Mouse (Mus musculus): ENCODE results near the gene Tmem38b.

Gene Tmem38b

DNA sequence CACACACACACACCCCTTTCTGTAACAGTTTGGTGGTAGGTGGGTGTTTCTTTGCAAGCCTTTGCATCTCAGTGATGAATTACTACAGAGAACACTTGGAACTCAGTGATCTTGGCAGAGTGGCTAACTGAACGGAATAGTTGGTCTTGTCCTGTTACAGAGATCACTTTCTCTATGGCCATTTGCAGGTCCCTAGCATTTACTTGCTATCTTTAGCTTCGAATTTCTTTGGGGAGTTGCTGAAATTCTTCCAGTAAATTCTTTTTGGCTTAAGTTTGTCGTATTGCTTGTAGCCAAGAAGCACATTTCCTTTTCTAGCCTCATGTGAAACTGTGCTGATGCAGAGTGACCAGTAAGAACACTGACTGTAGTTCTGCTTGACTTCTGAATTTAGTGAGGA lies 3.1 kb downstream of the Tmem38b start:
- no peak for DNase-seq (ENCODE audit: low read depth, low spot score)

DNA sequence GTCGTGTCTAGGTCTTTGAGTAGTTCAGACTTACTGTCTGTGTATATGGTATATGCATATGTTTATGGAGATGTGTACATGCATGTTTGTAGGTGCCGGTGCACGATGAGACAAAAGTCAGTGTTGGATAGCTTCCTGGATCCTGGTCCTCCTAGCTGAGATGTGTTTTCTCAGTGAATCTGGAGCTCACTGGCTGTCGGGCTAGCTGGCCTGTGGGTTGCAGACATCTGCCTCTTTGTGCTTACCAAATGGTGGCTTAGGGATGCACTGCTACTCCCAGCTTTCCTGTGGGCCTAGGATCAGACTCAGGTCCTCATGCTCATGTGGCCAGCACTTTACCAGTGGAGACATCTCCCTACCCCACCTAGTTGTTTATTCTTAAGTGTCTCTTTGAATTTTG lies 4.2 kb downstream of the Tmem38b start:
- no peak for DNase-seq (ENCODE audit: low read depth, low spot score)

DNA sequence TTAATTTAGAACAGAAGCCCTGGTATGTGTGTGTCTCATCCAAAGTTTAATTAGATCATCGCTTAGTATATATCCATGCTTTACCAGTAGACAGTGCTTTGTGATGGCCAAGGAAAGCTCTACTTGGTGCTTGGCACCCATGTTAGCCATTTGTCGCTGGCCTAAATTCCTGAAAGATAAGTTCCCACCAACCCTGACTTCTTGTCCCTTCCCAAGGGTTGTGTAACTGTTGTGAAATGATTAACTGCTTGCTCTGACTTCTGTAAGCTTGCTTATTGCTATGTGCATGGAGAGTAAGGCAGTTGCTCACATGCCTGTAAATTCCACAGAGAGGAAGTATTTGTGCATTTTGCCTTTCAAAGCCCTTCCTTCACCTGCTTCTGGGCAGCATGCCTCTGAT lies 4.7 kb downstream of the Tmem38b start:
- DNase-seq (ENCODE audit: low read depth, low spot score): no peak

DNA sequence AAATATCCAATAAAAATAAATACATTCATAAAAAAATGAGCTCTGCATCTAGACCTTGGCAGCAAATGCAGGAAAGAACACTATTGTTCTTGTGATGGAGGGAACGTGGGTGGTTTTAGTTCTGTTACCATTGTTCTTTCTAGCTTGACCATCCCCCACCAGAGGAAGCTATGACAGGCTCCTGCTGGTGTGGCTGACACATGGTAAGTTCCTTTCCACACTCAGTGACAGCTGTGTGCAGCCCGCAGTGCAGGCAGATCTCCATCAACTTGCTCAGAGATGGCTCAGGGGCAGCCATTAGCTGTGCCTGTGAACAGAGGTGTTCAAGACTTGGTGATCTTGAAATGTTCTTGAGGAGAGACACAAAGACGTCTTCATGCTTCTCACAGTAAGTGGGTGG lies 6.5 kb downstream of the Tmem38b start:
- peak; percentile 45 for DNase-seq (ENCODE audit: low read depth, low spot score)

DNA sequence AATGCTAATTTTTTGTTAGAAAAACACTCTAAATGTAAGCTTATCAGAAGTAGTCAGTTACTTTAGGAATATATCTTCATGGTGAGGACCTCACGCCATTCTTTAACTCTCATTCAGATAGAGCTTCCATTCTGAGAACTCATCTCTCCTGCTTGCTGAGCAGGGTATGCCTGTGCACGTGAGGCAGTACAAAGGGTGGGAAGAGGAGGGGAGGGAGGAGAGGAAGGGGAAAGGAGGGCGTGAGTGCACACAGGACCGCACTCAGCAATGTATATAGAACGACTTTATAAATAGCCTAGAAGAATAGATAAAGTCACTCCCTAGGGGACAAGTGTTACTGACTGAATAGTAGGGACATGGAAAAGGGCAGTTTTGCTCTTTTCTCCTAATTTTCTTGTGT lies 11.1 kb downstream of the Tmem38b start:
- DNase-seq (ENCODE audit: low read depth, low spot score): no peak

DNA sequence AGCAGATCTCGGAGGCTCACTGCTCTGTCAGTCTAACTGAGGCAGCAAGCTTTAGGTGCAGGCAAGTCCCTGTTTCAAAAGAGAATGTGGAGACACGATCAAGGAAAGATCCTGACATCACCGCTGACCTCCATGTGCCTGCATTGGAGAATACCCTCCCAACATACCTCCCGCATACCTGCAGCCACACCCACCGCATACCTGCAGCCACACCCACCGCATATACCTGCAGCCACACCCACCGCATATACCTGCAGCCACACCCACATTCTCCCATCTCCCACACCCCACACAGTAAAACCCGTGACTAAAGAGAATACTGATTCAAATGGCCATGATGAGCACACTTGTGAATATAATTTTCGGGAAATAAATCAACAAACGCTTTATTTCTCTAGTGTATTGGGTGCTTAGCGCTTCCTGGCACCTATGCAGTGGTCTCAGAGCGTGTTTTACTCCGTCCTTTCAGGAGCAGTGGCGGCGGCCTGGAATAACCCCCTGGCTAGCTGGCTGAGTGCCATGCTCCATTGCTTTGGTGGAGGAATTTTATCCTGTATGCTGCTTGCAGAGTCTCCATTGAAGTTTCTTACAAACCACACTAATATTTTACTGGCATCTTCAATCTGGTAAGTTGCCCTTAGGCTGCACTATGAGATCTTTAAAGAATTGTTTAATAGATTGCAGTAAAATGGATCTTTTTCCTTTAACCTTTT lies 14.5 kb downstream of the Tmem38b start:
- no peak for DNase-seq (ENCODE audit: low read depth, low spot score)

DNA sequence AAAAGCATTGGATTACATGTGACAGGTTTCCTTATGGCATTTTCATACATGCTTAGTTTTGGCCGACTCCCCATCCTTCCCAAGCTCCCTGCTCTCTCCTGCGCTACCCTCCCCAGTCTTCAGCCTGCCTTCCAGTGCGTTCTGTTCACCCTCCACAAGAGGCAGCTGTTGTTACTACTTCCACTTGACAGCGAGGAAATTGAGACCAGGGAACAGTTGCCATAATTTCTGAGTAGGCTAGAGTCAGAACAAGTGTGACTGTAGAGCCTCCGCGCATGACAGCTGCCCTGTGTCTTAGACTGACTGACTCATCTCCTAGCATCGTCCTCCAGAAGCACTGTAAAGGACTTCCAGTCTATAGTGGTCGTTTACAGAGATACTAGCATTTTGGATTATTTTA lies 17.7 kb downstream of the Tmem38b start:
- no peak for DNase-seq (ENCODE audit: low read depth, low spot score)

DNA sequence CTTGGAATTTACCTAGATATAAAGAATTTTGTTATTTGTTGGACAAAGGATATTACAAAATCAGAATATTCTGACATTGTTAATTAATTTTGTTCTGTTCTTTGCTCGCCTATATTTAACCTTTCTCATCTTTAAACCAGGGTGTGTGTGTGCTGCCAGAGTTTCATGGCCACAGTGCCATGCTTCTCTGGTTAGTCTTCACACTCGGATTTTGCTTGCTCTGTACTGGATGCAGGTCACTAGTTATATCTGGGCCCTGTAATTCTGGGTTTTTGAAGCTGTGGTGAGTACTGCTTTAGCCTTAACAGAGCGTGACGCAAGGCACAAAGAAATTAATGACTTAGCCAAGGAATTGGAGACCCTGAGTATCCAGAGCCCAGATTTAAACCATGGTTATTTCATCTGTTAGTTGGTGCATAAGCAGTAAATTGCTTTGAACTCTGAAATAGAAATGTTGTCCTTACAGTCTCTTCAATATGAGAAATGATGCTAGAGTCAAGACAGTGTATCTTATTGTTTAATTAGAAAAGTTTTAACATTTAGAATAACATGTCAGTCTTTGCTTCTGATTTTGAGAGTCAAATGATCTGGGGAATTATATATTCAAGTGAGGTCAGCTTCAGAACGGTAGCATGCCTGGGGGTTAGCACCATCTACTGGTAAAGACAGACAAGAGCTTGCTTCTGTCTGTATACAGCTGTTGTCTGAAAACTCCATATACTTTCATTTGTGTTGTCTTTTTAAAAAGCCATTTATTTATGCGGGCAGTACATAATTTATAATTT lies 19.2 kb downstream of the Tmem38b start:
- DNase-seq (ENCODE audit: low read depth, low spot score): peak; percentile 49

DNA sequence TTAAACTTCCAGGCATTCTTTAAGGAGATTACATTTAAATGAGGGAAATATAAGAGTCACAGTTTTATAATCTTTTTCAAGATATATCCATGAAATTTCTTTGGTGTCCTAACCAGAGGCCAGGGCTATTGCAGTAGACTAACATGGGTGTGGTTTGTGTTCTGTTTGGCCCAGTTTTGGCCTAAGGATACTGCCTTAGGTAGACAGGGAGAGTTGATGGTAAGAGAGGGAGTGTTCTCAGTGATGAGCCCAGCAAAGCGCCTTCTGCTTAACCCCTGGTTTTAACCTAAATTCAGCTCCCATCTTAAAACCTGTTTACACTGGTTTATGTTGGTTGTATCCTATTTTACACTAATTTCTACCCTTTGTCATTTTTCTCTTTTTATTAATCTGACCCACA lies 19.8 kb downstream of the Tmem38b start:
- no peak for DNase-seq (ENCODE audit: low read depth, low spot score)

DNA sequence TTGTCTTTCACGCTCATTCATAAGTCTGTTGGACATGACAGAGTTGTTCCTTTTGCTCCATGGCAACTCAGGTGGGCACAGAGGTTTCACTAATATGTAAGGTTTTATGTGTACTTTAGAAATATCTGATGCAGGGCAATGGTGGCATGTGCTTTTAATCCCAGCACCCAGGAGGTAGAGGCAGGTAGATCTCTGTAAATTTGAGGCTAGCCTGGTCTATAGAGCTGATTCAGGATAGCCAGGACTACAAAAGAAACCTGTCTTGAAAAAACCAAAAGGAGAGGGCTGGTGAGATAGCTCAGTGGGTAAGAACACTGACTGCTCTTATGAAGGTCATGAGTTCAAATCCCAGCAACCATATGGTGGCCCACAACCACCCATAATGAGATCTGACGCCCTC lies 20.5 kb downstream of the Tmem38b start:
- no peak for DNase-seq (ENCODE audit: low read depth, low spot score)

DNA sequence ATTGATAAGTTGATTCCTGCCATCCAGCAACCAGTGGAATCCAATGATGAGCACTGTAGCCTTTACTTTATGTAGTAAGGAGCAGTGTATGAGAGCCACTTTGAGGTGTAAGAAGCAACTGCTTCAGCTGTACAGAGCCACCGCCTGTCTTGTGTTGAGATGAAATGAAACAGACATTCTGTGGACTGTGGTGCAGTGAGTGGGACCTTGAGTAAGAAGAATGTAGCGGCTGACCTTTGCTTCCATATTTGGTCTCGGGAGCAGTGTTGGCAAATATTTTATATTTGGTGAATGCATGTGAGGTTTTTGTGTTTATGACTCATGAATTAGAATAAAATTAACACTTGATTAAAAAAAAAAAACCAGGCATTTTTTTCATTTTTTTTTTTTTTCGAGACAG lies 21.7 kb downstream of the Tmem38b start:
- DNase-seq (ENCODE audit: low read depth, low spot score): no peak

DNA sequence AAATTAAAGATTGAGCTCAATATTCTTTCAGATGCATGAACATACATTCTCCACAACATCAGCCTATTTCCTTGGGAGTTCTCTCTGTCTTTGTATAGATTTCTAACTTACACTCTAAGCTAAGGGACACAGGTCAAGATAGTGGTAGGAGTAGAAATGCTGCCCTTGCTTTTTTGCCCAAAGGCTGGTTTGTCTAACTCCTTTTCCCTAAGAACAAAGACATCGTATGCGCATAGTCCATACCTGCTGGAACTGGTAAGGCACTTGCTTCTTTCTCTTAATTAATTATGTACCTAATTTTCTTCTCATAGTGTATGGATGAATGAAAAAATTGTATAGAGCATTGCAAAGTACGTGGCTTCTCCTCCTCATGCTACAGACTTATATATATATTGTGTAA lies 22.5 kb downstream of the Tmem38b start:
- no peak for DNase-seq (ENCODE audit: low read depth, low spot score)

DNA sequence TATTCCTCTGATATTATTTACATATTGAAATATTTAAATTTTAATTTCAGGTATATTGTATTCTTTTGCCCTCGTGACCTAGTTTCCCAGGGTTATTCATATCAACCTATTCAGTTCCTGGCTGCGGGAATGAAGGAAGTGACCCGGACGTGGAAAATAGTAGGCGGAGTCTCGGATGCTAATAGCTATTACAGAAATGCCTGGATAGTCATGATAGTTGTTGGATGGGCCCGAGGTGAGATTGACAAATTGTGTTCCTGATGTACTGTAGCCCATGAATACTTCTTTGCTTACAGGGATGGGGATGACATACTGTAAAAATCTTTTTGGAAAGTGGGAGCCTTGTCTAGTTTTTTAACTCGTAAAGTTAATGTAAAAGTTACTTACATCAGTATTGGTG lies 23.0 kb downstream of the Tmem38b start:
- no peak for DNase-seq (ENCODE audit: low read depth, low spot score)

DNA sequence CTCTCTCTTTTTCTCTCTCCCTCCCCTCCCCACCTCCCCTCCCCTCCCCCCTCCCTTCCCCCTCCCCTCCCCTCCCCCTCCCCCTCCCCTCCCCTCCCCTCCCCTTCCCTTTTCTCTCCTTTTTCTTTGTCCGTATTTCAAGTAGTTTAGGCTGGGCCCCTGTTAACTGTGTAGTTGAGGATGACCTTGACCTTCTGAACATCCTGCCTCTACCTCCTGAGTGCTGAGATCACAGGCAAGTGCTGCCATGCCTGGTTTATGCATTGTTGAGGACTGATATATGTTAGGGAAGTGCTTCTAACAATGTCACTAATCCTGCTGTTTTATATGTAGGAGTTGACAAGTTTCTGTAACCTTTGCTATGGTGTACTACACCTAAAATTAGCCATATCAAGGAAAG lies 24.0 kb downstream of the Tmem38b start:
- no peak for DNase-seq (ENCODE audit: low read depth, low spot score)

DNA sequence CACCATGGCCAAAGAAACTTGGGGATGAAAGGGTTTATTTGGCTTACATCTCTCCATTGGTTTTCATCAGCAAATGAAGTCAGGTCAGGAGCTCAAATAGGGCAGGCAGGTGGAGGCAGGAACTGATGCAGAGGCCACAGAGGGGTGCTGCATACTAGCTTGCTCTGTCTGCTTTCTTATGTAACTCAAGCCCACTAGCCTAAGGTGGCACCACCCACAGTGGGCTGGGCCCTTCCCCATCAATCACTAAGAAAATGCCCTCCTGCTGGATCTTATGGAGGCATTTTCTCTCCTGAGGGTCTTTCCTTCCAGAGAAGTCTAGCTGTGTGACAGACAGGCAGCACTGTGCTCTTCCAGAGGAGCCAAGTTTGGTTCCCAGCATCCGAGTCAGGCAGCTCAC lies 27.5 kb downstream of the Tmem38b start:
- DNase-seq (ENCODE audit: low read depth, low spot score): no peak

DNA sequence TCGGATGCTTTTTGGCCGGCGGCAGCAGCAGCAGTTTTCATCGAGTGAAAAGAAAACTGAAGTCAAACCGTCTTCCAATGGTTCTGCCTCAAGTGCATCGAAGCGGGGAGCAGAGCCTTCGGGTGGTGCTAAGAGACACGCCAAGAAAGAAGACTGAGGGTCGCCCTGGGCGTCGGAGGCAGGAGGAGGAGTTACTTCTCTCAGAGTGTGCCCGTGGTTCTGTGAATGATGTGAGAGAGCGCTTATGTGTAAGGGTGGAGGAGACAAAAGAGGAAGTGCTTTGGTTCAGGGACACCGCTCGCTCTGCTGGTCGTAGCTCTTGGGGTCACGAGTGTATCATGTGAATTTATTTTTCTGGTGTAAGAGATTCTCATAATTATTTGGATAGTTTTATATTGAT lies 34.1 kb downstream of the Tmem38b start:
- DNase-seq (ENCODE audit: low read depth, low spot score): no peak

DNA sequence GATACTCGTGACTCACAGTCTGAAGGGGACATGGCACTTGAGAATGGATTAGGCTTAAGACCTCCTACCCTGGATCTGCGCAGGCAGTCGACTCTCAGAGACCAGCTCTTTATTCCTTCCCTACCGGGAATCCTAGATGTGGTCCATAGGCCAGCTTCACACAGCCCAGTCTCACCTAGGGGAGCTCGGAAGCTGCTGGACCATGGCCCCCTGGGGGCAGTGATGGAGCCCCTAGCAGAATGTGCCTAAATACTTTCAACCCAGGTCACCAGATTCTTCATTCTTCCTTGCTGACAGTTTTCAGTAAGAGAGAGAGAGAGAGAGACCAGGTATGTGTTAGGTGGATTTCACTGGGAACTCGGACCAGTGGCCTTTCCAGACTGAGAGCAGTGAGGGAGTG lies 36.3 kb downstream of the Tmem38b start:
- DNase-seq (ENCODE audit: low read depth, low spot score): no peak

DNA sequence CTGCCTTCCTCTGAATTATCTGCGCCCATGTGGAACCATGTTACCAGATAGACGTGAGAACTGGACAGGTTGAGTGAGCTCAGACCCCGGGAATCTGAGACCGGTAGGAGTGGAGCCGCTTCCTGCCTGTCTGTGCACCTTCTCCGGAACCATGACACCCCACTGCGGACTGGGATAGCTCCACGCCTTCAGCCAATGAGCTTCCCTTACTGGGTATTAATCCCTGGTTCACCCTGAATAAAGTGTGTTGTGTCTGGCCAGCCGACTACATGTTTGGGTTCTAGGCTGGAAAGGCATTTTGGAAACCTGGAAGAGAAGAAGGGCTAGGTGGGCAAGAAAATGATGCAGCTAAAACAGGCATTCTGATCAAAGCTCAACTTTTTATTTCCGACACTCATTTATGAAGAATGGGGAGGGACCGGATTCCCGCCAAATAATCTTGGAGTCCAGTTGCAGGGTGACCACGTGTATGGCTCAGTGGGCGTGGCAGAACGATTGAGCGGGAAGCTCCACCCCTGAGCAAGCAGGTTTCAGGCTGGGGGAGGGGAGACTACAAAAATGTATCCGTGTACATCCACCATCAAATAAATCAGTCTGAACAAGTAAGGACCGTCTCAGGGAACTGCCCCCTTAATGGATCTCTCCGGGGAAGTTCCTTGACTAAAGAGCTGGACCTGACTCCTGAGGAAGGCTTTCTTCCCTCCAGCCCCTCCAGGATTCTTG lies 38.4 kb downstream of the Tmem38b start:
- DNase-seq (ENCODE audit: low read depth, low spot score): no peak

DNA sequence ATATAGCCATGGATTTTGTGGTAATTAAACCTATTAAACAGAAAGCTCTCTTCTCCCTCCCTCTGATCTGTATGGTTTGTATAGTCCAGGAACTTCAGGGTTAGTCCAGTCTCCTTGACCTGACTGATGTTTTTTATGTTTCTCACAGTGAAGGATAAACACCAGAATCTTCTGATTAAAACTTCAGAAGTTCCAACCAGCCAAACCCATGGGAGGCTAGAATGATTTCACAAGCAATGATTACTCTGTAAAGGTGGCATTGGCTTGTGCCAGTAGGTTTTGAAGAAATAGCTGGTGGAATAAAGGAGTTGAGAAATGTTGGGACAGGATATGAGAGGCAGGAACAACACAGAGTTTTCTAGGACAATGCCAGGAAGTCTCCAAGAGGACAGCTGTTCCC lies 40.6 kb downstream of the Tmem38b start:
- no peak for DNase-seq (ENCODE audit: low read depth, low spot score)

DNA sequence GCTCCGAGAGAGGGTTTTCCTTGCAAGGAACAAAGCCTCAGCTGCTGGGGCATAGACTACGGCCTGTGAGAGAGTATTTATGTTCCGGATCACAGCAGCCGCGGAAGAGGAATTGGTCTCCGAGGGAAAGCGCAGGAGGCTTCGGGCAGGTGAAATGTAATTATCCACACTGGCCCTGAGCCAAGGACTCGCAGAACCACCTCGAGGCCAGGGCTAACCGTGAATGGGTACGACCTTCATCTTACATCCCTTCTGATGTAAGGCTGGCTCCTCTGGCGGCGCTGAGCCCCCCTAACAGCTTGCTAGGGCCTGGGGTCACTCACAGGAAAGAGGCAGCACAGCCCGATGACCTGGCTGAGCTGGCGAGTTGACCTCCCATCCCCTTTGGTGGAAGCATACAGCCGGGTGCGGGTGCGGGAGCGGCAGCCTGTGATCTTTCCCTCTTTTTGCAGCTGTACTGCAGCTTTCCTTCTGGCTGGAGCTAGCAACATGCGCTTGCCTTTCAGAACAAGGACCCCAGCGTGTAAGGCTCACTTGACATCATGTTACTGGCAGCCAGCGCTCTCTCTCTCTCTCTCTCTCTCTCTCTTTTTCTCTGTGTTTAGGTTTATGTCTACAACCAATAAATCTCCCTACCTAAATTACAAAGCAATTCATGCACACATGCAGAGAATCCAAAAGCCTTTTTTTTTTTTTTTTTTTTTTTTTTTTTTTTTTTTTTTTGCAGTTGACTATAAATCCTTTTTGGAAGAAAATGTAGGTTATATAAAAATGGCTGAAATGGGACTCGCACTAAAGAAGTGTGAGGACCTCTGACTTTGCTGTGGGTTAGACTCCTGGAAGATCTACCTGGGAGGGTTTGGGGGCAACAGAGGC lies 52.9 kb downstream of the Tmem38b start:
- no peak for DNase-seq (ENCODE audit: low read depth, low spot score)

DNA sequence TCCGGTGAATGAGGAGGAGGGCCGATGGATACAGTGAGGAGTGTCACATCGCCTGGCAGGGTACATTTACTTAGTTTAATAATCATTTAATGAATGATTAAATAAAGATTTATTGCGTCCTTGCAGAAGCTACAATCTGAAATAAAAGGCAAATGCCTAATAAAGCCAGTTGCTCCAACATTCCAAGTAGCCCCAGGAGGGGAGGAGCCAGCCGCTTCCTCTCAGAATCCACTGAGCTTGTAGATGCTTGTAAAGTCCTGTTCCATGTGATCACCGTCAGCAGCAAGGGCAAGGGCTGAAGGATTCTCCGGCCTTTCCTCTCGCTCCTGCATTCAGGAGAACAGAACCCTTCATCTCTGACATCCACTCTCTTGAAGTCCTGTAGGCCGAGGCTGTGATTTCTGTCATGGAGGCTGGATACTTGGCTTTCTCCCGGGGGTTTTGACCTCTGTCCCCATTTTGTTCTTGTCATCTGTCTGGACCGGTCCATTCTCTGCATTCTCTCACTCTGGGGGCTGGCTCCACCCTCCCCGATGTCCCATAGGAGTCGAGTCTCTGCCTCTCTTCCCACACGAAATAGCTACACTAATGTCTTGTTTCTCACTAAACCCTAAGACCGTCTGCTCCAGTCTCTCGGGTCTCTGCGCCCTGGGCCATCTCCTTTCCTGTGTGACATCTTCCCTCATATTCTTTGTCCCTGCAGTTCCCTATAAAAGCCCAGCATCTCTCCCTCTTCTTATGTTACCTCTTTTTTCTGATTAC lies 57.3 kb downstream of the Tmem38b start:
- DNase-seq (ENCODE audit: low read depth, low spot score): no peak
